Mouse (Mus musculus) heart, embryonic 16.5 days (tissue): Measurements from ENCODE around the gene Eif2ak1. TPM values are rescaled to one million over a fixed set of nuclear protein-coding genes. Genes with fewer than 3 reads are reported as not detected.

Source experiments
- ATAC-seq: fragments of 200-750 bp; cut with Nextera tagmentation; replicated peaks from 2 replicates; pipeline ENCODE4 v1.8.0; 2017; ENCODE audit warnings: moderate number of reproducible peaks; ENCODE audit not compliant: insufficient read depth, low FRiP score; ENCODE audit errors: extremely low read depth
- H3K27ac ChIP-seq: fragments of 300-500 bp; sonication (generic); 2 replicates; pipeline ENCODE4 v1.5.1; 2014; ENCODE audit warnings: mild to moderate bottlenecking, low read length, control low read depth, moderate library complexity
- H3K27me3 ChIP-seq: fragments of 300-500 bp; sonication (generic); 2 replicates; pipeline ENCODE4 v1.6.1; 2014; ENCODE audit warnings: low read length, mixed read lengths; ENCODE audit not compliant: control insufficient read depth, insufficient read depth
- H3K36me3 ChIP-seq: fragments of 300-500 bp; sonication (generic); 2 replicates; pipeline ENCODE4 v1.6.1; 2014; ENCODE audit not compliant: control insufficient read depth, insufficient read depth
- H3K4me1 ChIP-seq: fragments of 300-500 bp; sonication (generic); 2 replicates; pipeline ENCODE4 v1.6.1; 2014; ENCODE audit warnings: low read length, mixed read lengths; ENCODE audit not compliant: control insufficient read depth, insufficient read depth
- H3K4me2 ChIP-seq: fragments of 300-500 bp; sonication (generic); 2 replicates; pipeline ENCODE4 v1.6.1; 2014; ENCODE audit warnings: low read depth, mild to moderate bottlenecking, control low read depth, low read length
- H3K4me3 ChIP-seq: fragments of 300-500 bp; sonication (generic); 2 replicates; pipeline ENCODE4 v1.5.1; 2014; ENCODE audit warnings: mild to moderate bottlenecking, control low read depth, low read length
- H3K9ac ChIP-seq: fragments of 300-500 bp; sonication (generic); 2 replicates; pipeline ENCODE4 v1.6.1; 2014; ENCODE audit warnings: low read length, control low read depth
- H3K9me3 ChIP-seq: fragments of 300-500 bp; sonication (generic); replicated peaks from 2 replicates; pipeline ENCODE4 v1.6.1; 2016; ENCODE audit warnings: low read length; ENCODE audit not compliant: control insufficient read depth
- WGBS: fragments of 180-500 bp; shearing (Covaris S2); extraction: QIAGEN DNeasy Blood & Tissue Kit; methylation state at CpG from one replicate; pipeline ENCODE4 v1.1.7; 2014; 5-methylcytosine and 5-hydroxymethylcytosine counted together
- polyA plus RNA-seq: library from polyadenylated mRNA; unstranded; fragments of >200 nt; fragmentation: Nextera tagmentation; extraction: Ambion mirVana; gene quantifications from 2 replicates; pipeline ENCODE4 v1.2.1, GENCODE M21; 2015

Eif2ak1 gene
- polyA plus RNA-seq, 1 experiment from 2014 or later, result 26.4 TPM

DNA sequence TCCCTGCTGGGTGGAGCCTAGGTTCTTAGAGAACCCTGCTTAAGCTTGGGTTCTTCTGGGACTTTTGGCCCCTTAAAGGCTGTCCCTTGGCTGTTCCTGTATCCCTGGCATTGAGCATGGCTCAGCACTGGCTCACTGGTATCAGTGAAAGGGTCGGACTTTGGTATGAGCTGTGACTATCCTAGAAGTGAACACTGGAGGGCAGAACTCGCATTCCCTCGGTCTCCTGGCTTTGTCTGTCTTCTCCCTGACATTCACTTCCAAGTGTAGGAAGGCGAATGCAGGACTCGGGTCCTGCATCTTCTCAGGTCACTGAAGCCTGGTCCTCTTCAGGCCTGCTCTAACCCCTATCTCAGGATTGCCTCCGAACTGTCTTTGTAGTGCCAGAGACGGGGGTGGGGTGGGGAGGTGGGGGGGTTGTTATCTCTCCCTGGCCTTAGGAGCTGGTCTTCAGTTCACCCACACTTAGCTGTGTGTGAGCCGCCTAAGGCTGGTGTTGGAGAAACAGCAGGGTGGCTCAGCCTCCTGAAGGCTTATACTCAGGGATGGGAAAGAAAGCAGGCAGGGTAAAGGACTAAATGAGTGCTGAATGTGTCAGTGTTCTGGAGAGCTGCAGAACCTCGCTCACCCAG, 74.8 kb downstream of the Eif2ak1 start:
- peaks cover 18% of the 10 kb centered on the region for H3K36me3 ChIP-seq

DNA sequence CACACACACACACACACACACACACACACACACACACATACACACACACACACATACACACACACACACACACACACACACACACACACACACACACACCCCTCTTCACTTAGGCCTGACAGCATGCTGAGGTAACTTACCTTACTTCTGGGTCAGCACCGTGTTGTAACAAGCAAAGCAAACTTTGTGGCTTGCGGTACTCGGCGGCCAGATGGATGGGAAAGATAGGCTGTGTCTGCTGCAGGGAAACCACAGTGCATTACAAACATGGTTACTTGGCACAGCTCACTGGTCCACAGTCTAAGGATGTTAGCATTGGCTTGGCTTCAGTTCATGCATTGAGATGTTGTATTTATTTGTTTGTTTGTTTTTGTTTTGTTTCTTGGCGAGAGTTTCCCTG, 75.8 kb downstream of the Eif2ak1 start:
- no peak overlapping the region for H3K9ac ChIP-seq

More for the DNA sequence above, 74.8 kb downstream of the Eif2ak1 start:
- no peak overlapping the region for H3K4me3 ChIP-seq
- no peak; the same call in 1 of the 2 replicates for ATAC-seq
- peaks cover 4% of the 10 kb centered on the region; the same call in 1 of the 2 replicates for H3K4me1 ChIP-seq
- H3K27me3 ChIP-seq, result no peaks in the 10 kb centered on the region
- no peak overlapping the region for H3K27ac ChIP-seq
- H3K9me3 ChIP-seq, result no peaks in the 10 kb centered on the region
- H3K4me2 ChIP-seq, result no peak overlapping the region
- 51% methylated on average over 9 of the region's 9 CpGs for WGBS
- no peak overlapping the region for H3K9ac ChIP-seq

DNA sequence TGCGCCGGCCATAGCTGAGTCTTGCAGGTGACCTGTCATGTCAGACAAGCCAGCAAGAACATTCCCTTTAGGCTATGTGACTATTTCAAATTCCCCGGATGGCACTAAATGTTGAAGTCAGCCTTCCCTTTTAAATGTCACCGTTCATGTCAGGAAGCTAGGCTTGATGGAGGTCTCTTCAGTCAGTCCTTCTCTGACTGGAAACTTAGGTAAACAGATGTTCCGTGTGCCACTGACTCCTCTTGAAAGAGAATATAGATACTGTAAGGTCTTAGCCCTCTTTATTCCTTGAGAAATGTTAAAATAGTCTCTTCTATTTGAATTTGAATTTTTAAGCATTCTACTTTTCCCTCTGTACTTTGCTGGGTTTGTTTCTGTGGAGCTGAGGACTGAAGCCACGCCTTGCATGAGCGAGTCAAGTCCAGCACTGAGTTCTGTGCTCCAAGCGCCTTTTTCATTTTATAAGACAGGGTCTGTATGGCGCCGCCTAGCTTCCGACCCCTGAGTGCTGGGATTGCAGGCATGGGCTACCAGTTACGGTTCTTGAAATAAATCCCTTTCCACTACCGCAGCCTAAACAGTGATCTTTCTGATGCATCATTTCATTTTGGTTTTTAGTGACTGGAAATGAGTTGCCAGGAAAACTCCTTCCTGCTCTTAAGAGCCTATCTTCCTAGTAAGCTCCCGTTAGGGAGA, 80.2 kb downstream of the Eif2ak1 start, which contains the start of gene Ankrd61:
TSS of gene Ankrd61 (minus strand) at position 51 of the 696 bp plus-strand sequence.
- Histone ChIP-seq H3K9ac (no peak within 1 kb of the TSS), H3K9me3 (no peaks in the 10 kb centered on the region), H3K36me3 (peaks cover 36% of the 10 kb centered on the region), H3K27ac (no peak within 1 kb of the TSS), H3K27me3 (no peaks in the 10 kb centered on the region), H3K4me3 (no peak within 1 kb of the TSS), H3K4me2 (no peak within 1 kb of the TSS), H3K4me1 (no peaks in the 10 kb centered on the region)
- WGBS, result 85% methylated on average over 14 of the region's 14 CpGs
- no peak for ATAC-seq

More for the DNA sequence above, 75.8 kb downstream of the Eif2ak1 start:
- Histone ChIP-seq H3K4me1 (peaks cover 4% of the 10 kb centered on the region; the same call in 1 of the 2 replicates), H3K27ac (no peak overlapping the region), H3K36me3 (peaks cover 25% of the 10 kb centered on the region), H3K9me3 (no peaks in the 10 kb centered on the region), H3K27me3 (no peaks in the 10 kb centered on the region), H3K4me2 (no peak overlapping the region), H3K4me3 (no peak overlapping the region)
- no peak for ATAC-seq
- 65% methylated on average over 5 of the region's 5 CpGs for WGBS

DNA sequence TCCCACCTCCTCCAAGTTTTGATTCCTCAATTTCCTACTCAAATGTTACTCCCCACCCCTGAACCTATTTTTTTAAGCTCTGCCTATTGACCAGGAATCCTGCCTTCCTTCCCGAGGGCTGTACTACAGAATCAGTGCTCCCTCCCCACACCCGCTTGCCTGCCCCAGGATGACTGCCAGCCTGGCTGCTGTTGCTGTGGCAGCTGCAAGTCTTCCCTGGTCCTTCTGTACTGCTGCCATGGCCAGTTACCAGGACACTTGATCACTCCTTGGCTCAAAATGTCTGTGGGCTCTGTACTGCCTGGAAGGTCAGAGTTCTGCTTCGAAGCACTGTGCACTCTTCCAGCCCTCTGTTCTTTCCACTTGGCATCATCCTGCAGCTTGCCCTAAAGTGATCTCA, 84.5 kb downstream of the Eif2ak1 start:
- no peak overlapping the region for H3K4me2 ChIP-seq
- H3K36me3 ChIP-seq, result peaks cover 54% of the 10 kb centered on the region
- H3K4me1 ChIP-seq, result peaks cover 6% of the 10 kb centered on the region
- no peak overlapping the region for H3K27ac ChIP-seq
- H3K4me3 ChIP-seq, result no peak overlapping the region
- ATAC-seq, result no peak
- H3K27me3 ChIP-seq, result no peaks in the 10 kb centered on the region
- no peaks in the 10 kb centered on the region for H3K9me3 ChIP-seq
- no peak overlapping the region for H3K9ac ChIP-seq
- WGBS, result 80% methylated on average over 3 of the region's 3 CpGs

DNA sequence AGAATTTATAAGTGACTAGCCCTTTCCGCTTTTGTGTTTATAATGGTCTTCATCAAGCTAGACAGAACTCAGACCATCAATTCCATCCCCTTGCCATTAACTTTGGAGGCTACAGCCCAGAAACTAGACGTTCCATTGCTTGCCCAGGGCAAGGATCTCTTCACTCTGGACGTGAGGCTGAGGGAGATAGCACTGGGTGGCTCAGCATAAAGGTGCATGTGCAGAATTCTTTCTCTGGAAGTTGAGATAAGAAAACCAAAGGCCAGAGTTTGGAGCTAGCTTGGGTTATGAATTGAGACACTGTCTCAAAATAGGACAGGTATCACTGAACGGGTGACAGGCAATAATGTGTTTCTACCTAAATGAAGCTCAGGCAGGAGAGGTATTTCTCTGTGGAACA, 86.2 kb downstream of the Eif2ak1 start:
- H3K4me3 ChIP-seq, result no peak overlapping the region
- peaks cover 22% of the 10 kb centered on the region for H3K4me1 ChIP-seq
- WGBS, result 60% methylated on average over 4 of the region's 4 CpGs
- no peaks in the 10 kb centered on the region for H3K9me3 ChIP-seq
- ATAC-seq, result no peak
- no peaks in the 10 kb centered on the region for H3K27me3 ChIP-seq
- no peak overlapping the region for H3K27ac ChIP-seq
- H3K9ac ChIP-seq, result no peak overlapping the region
- peaks cover 46% of the 10 kb centered on the region for H3K36me3 ChIP-seq
- H3K4me2 ChIP-seq, result no peak overlapping the region

DNA sequence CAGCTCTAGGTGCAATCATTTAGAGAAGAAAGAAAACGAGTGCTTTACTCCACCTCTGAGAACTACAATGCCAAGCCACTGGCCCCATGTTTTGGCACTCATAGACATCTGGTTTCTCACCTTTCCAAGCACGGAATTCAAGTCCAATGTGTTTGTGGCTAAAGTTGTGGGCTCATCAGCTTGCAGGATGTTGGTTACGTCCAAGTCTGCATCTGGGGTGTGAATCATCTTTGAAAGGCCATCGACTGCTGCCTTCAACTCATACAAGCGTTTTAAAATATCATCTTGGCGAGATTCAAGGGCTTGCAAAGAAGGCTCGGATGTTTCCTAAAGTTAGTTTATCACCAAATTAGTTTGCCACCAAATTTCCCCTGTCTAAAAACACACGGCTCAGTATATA, 88.8 kb downstream of the Eif2ak1 start:
- no peak overlapping the region for H3K9ac ChIP-seq
- H3K36me3 ChIP-seq, result peaks cover 37% of the 10 kb centered on the region
- no peak for ATAC-seq
- H3K4me1 ChIP-seq, result peaks cover 32% of the 10 kb centered on the region
- no peak overlapping the region for H3K4me2 ChIP-seq
- H3K27me3 ChIP-seq, result no peaks in the 10 kb centered on the region
- 0 out of 2 replicates have a peak overlapping the region, but pooled peaks have one; percentile 18 for H3K27ac ChIP-seq
- H3K9me3 ChIP-seq, result no peaks in the 10 kb centered on the region
- no peak overlapping the region for H3K4me3 ChIP-seq
- 80% methylated on average over 8 of the region's 8 CpGs for WGBS

DNA sequence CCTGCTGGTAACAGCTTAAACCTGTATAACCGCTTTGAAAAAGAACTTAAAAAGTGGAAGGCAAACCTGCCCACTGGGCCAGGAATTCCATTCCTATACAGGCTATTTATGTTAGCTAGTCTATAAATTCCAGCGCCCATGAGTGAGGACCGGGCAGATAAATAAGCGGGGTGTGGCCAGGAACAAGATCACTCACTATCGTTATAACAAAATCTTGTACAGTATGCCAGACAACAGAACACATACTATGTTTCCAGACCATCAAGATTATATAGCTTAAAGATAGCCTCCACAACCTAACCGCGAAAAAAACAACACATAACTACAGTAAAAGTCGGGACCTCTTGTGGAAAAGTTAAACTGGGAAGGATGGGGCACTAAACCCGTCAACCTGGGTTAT, 91.3 kb downstream of the Eif2ak1 start:
- Histone ChIP-seq H3K4me3 (peak overlapping the region; percentile 70), H3K27me3 (no peaks in the 10 kb centered on the region), H3K27ac (peak overlapping the region; percentile 94), H3K9me3 (no peaks in the 10 kb centered on the region), H3K4me1 (peaks cover 32% of the 10 kb centered on the region), H3K36me3 (peaks cover 20% of the 10 kb centered on the region), H3K4me2 (peak overlapping the region; percentile 66), H3K9ac (peak overlapping the region; percentile 74)
- 3% methylated on average over 9 of the region's 9 CpGs for WGBS
- no peak for ATAC-seq

DNA sequence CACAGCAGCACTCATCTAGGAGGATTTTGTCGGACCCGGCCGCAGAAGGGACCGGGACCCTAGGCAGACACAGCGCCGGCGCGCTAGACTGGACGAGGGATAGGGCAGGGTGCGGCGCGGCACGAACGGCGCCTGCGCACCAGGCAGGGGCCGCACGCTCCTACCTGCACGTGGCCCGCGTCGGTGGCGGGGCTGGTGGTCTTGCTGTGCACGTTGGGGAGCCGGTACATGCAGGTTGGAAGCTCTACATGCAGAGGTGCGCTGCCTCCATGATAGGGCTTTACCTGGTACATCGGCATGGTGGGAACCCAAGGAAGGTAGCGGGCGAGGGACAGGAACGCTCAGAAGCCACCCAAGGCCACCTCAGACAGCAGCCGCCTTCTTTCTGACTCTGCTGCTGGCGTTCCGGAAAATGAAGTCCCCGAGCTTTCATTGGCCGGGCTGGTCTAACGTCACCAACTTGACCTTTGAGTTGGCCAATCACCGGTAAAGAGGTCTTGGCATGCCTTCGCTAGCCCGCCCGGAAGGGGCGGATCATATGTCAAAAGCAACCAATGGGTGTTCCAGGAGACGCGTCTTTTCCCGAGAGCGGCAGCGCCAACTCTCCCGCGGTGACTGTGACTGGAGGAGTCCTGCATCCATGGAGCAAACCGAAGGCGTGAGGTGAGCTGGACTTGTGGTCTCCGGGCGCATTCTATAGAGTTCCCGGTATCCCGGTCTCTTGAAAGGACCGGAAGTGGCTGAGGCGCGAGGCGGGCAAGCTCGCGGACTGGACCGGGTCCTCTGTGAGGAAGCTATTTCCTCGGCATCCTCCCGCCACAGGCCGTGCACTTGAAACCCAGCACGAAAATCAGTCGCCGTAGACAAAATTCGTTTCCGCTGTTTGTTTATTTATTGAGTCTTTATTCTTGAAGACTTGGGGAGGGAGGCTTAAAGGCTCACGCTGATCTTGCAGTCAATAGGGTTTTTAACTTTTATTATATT, 92.1 kb downstream of the Eif2ak1 start, which contains the start of the genes Aimp2 and Pms2:
TSS of gene Aimp2 (minus strand) at position 431 of the 984 bp plus-strand sequence.
TSS of gene Pms2 (plus strand) at position 548 of the 984 bp plus-strand sequence.
- Histone ChIP-seq H3K9ac (peak within 1 kb of the TSS; percentile 74), H3K27ac (peak within 1 kb of the TSS; percentile 94)
- under 1% methylated on average over 70 of the region's 70 CpGs for WGBS

More for the DNA sequence above, 92.1 kb downstream of the Eif2ak1 start, which contains the start of the genes Aimp2 and Pms2:
- peak; percentile 99 for ATAC-seq
- peaks cover 29% of the 10 kb centered on the region for H3K4me1 ChIP-seq
- H3K4me3 ChIP-seq, result peak within 1 kb of the TSS; percentile 70
- peak within 1 kb of the TSS; percentile 90 for H3K4me2 ChIP-seq
- peaks cover 17% of the 10 kb centered on the region for H3K36me3 ChIP-seq
- H3K27me3 ChIP-seq, result no peaks in the 10 kb centered on the region
- H3K9me3 ChIP-seq, result no peaks in the 10 kb centered on the region
